Mouse (Mus musculus) heart, postnatal 0 days (tissue): ENCODE data around the gene Rspo3.

Experiments
- CTCF ChIP-seq: IDR thresholded peaks from 2 replicates; pipeline ENCODE4 v1.5.1; 2016; ENCODE audit warnings: antibody characterized with exemption, control low read depth, low read depth
- EP300 ChIP-seq: IDR thresholded peaks from 2 replicates; pipeline ENCODE4 v1.6.1; 2016; ENCODE audit warnings: antibody characterized with exemption, low read depth

DNA sequence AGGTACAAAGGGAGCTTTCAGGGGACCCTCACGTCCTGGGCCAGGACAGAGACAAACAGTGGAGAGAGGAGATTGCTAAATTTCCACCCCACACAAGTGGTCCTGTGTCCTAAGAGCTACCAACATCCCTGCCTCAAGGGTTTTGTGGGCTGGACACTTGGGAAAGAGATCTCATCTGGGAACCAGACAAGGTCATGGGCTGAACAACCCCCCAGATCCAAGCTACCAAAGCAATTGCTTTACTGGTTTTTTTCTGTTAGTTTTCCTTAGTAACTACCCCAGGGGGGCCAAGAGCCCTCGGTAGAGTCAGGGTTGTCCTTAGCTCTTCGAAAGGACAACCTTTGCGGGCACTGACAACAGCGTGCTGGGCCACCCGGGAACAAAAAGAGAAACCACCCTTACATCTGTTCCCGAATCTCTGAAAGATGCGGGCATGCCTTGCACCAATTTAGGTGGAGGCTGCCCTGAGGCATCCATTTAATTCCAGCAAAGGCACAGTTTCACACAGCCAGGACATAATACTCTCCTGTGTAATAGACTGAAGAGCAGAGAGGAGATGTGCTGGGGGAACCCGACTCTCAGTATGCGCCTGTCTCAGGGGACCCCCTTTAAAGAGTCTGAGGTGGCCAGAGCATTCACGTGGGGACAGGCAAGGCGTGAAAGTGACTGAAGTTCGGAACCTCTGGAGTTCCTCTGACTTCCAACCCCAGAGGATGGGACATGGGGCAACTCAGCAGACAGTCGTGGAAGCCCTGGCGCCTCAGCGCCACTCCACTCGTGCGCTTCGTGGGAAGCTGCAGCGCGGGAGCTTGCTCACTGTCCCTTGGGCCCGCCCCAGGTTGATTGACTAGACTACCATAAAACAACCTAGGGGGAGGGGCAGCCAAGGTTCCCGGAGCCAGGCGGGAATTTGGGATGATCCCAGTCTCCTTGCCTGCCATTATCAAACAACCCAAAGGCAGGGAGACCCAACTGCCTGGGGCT lies 1.5 kb downstream of the Rspo3 start:
- TF ChIP-seq CTCF (no peak), EP300 (no peak)
